Mouse (Mus musculus) embryonic facial prominence, embryonic 11.5 days (tissue): ENCODE results near the gene Ifrd1. TPM values are rescaled to one million over a fixed set of nuclear protein-coding genes. Genes with fewer than 3 reads are reported as not detected.

Experiments used
- ATAC-seq: fragments of 200-750 bp; cut with Nextera tagmentation; replicated peaks from 2 replicates; pipeline ENCODE4 v1.8.0; 2017; ENCODE audit warnings: low read depth; ENCODE audit not compliant: insufficient number of reproducible peaks, low FRiP score, low TSS enrichment
- DNase-seq: peaks from one replicate; pipeline ENCODE4 v3.0.0-alpha.2; 2015; ENCODE audit warnings: low spot score
- H3K27ac ChIP-seq: fragments of 300-500 bp; sonication (generic); replicated peaks from 2 replicates; pipeline ENCODE4 v1.5.1; 2014; ENCODE audit warnings: mild to moderate bottlenecking, low read depth, low read length, control low read depth
- H3K27me3 ChIP-seq: fragments of 300-500 bp; sonication (generic); 2 replicates; pipeline ENCODE4 v1.6.1; 2014; ENCODE audit warnings: mild to moderate bottlenecking, low read length, moderate library complexity, mixed read lengths; ENCODE audit not compliant: control insufficient read depth, insufficient read depth
- H3K36me3 ChIP-seq: fragments of 300-500 bp; sonication (generic); replicated peaks from 2 replicates; pipeline ENCODE4 v1.6.1; 2014; ENCODE audit warnings: low read depth, mild to moderate bottlenecking, low read length, moderate library complexity, mixed read lengths; ENCODE audit not compliant: control insufficient read depth, insufficient read depth
- H3K4me1 ChIP-seq: fragments of 300-500 bp; sonication (generic); 2 replicates; pipeline ENCODE4 v1.6.1; 2014; ENCODE audit warnings: low read length, mixed read lengths; ENCODE audit not compliant: control insufficient read depth, insufficient read depth
- H3K4me2 ChIP-seq: fragments of 300-500 bp; sonication (generic); 2 replicates; pipeline ENCODE4 v1.6.1; 2014; ENCODE audit warnings: low read depth, mild to moderate bottlenecking, control low read depth, low read length, moderate library complexity
- H3K4me3 ChIP-seq: fragments of 300-500 bp; sonication (generic); 2 replicates; pipeline ENCODE4 v1.5.1; 2014; ENCODE audit warnings: low read depth, low read length, control low read depth
- H3K9ac ChIP-seq: fragments of 300-500 bp; sonication (generic); replicated peaks from 2 replicates; pipeline ENCODE4 v1.6.1; 2014; ENCODE audit warnings: mild to moderate bottlenecking, control low read depth, low read length
- H3K9me3 ChIP-seq: fragments of 300-500 bp; sonication (generic); replicated peaks from 2 replicates; pipeline ENCODE4 v1.6.1; 2016; ENCODE audit warnings: mild to moderate bottlenecking, low read length, inconsistent platforms, mixed read lengths; ENCODE audit not compliant: control insufficient read depth
- WGBS: fragments of 180-500 bp; shearing (Covaris S2); extraction: QIAGEN DNeasy Blood & Tissue Kit; methylation state at CpG from one replicate; pipeline ENCODE4 v1.1.7; 2014; 5-methylcytosine and 5-hydroxymethylcytosine counted together
- polyA plus RNA-seq: library from polyadenylated mRNA; unstranded; fragments of >200 nt; fragmentation: Nextera tagmentation; extraction: Ambion mirVana; gene quantifications from 2 replicates; pipeline ENCODE4 v1.2.1, GENCODE M21; 2014

Gene Ifrd1
- polyA plus RNA-seq, 1 experiment from 2014 or later: 169 TPM

DNA sequence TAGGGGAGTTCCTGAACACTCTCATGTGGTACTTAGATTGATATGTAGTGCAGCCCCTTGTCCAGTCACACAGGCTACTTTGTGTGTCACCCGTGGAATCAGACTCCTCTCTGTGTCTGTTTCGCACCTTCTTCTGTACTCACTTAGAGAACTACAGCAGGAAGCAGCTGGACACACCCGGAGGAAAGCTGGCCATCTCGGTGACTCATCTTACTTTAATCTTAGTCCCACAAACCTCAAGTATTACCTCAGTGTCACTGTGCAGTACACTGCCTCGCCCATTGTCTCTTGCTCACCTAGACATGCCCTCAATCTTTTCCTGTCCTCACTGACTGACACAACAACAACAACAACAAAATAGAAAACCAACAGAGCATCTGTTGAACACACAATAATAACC is 4.9 kb upstream of the Ifrd1 start:
- WGBS: 76% methylated on average over 5 of the region's 5 CpGs
- no peak overlapping the region for H3K27ac ChIP-seq
- no peaks in the 10 kb centered on the region for H3K4me1 ChIP-seq
- no peaks in the 10 kb centered on the region for H3K27me3 ChIP-seq
- H3K36me3 ChIP-seq: no peaks in the 10 kb centered on the region
- no peak overlapping the region for H3K4me2 ChIP-seq
- H3K9me3 ChIP-seq: no peaks in the 10 kb centered on the region
- no peak for ATAC-seq
- DNase-seq: no peak
- no peak overlapping the region for H3K9ac ChIP-seq
- H3K4me3 ChIP-seq: no peak overlapping the region

- no peak for ATAC-seq
These were observed 2.0 kb upstream of the Ifrd1 start for GRCm38 (mm10) chr12:40250256-40250655.

GRCm38 (mm10) chr12:40247976-40248375 is 328 bp downstream of the Ifrd1 start:
- no peaks in the 10 kb centered on the region for H3K4me1 ChIP-seq
- H3K9me3 ChIP-seq: no peaks in the 10 kb centered on the region
- no peak overlapping the region for H3K27ac ChIP-seq
- no peak overlapping the region for H3K4me2 ChIP-seq
- H3K36me3 ChIP-seq: no peaks in the 10 kb centered on the region
- ATAC-seq: 0 out of 2 replicates have a peak, but pooled peaks have one; percentile 48
- no peaks in the 10 kb centered on the region for H3K27me3 ChIP-seq
- WGBS: 87% methylated on average over 6 of the region's 6 CpGs
- DNase-seq: no peak
- H3K9ac ChIP-seq: no peak overlapping the region
- H3K4me3 ChIP-seq: no peak overlapping the region

More at GRCm38 (mm10) chr12:40250256-40250655, 2.0 kb upstream of the Ifrd1 start:
- H3K9me3 ChIP-seq: no peaks in the 10 kb centered on the region
- H3K4me1 ChIP-seq: no peaks in the 10 kb centered on the region
- H3K36me3 ChIP-seq: no peaks in the 10 kb centered on the region
- no peak overlapping the region for H3K4me3 ChIP-seq
- H3K27me3 ChIP-seq: no peaks in the 10 kb centered on the region
- no peak overlapping the region for H3K4me2 ChIP-seq
- no peak for DNase-seq
- H3K9ac ChIP-seq: no peak overlapping the region
- no peak overlapping the region for H3K27ac ChIP-seq

- Histone ChIP-seq H3K36me3 (no peaks in the 10 kb centered on the region), H3K9me3 (no peaks in the 10 kb centered on the region), H3K4me3 (no peak overlapping the region), H3K4me1 (no peaks in the 10 kb centered on the region), H3K27me3 (no peaks in the 10 kb centered on the region), H3K9ac (no peak overlapping the region), H3K27ac (no peak overlapping the region), H3K4me2 (no peak overlapping the region)
- DNase-seq: no peak
- 64% methylated on average over 4 of the region's 4 CpGs for WGBS
- no peak for ATAC-seq
These were observed 920 bp downstream of the Ifrd1 start for GRCm38 (mm10) chr12:40247384-40247783.

GRCm38 (mm10) chr12:40245434-40245970 is 2.8 kb downstream of the Ifrd1 start:
- 88% methylated on average over 7 of the region's 7 CpGs for WGBS
- no peak for ATAC-seq

GRCm38 (mm10) chr12:40244926-40245325 is 3.4 kb downstream of the Ifrd1 start:
- no peak overlapping the region for H3K4me2 ChIP-seq
- WGBS: 85% methylated on average over 5 of the region's 5 CpGs
- no peak overlapping the region for H3K27ac ChIP-seq
- H3K4me3 ChIP-seq: no peak overlapping the region
- no peaks in the 10 kb centered on the region for H3K36me3 ChIP-seq
- H3K27me3 ChIP-seq: no peaks in the 10 kb centered on the region
- no peaks in the 10 kb centered on the region for H3K4me1 ChIP-seq
- ATAC-seq (no peak), DNase-seq (no peak)
- H3K9ac ChIP-seq: no peak overlapping the region
- H3K9me3 ChIP-seq: no peaks in the 10 kb centered on the region

More at GRCm38 (mm10) chr12:40245434-40245970, 2.8 kb downstream of the Ifrd1 start:
- Histone ChIP-seq H3K9ac (no peak overlapping the region), H3K4me2 (no peak overlapping the region), H3K27ac (no peak overlapping the region), H3K36me3 (no peaks in the 10 kb centered on the region), H3K4me3 (no peak overlapping the region), H3K27me3 (no peaks in the 10 kb centered on the region), H3K4me1 (no peaks in the 10 kb centered on the region), H3K9me3 (no peaks in the 10 kb centered on the region)
- no peak for DNase-seq

DNA sequence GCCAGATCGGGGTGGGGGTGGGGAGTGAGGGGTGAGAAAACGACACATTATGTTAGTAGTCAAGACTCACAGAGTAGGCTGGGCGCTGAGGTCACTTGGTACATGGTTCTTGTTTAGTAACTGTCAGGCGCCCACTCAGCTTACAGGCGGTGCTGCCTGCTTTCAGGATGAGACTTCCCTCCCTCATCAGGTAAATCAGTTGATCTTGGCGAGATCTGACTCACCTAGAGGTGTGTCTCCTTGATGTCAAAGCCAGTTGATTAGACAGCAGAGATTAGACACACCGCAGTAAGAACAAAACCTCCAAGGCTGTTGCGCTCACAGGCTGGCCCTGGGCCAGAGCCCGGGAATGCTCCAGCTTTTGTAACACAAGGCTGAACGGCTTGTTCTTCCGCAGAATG is 4.5 kb downstream of the Ifrd1 start:
- Histone ChIP-seq H3K4me1 (no peaks in the 10 kb centered on the region), H3K9ac (no peak overlapping the region), H3K4me3 (no peak overlapping the region), H3K36me3 (no peaks in the 10 kb centered on the region), H3K4me2 (no peak overlapping the region), H3K27me3 (no peaks in the 10 kb centered on the region), H3K27ac (no peak overlapping the region), H3K9me3 (no peaks in the 10 kb centered on the region)
- WGBS: 68% methylated on average over 11 of the region's 11 CpGs
- DNase-seq: no peak
- no peak for ATAC-seq

DNA sequence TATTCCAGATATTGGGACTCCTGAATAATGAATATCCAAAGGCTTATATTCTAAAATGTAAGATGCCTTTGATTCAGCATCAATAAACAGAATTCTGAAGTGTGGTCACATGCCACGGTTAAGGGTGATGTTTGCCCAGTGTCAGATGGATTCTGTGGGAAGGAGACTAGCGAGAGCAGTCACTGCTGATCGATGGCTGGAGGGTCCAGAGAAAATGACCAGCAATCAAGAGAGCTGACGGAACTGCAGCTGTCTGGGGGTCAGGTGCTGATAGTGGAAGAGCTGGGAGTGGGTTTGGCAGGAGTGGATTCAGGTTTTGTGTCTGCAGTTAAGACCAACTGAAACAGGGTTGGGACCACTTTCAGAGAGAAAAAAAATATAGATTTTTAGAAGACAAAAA is 5.1 kb downstream of the Ifrd1 start:
- no peak overlapping the region for H3K4me2 ChIP-seq
- no peaks in the 10 kb centered on the region for H3K27me3 ChIP-seq
- no peaks in the 10 kb centered on the region for H3K36me3 ChIP-seq
- no peak overlapping the region for H3K4me3 ChIP-seq
- no peak for ATAC-seq
- WGBS: 79% methylated on average over 4 of the region's 4 CpGs
- no peaks in the 10 kb centered on the region for H3K4me1 ChIP-seq
- H3K9ac ChIP-seq: no peak overlapping the region
- no peak overlapping the region for H3K27ac ChIP-seq
- H3K9me3 ChIP-seq: no peaks in the 10 kb centered on the region
- no peak for DNase-seq
